Mouse (Mus musculus): ENCODE measurements around the gene Afap1.

GRCm38 (mm10) chr5:35980542-35980941 lies 87.4 kb downstream of the Afap1 start:
- TF ChIP-seq CTCF (IDR thresholded peaks at IDR 0.05; ENCODE audit: low read depth, low read length) (no peak), POLR2A (IDR thresholded peaks at IDR 0.05; ENCODE audit: extremely low read depth, insufficient read depth, low read length) (no peak)
